Mouse (Mus musculus): ENCODE measurements around the gene Cd99l2. TPM values are rescaled to one million over a fixed set of nuclear protein-coding genes. Genes with fewer than 3 reads are reported as not detected.

The Cd99l2 gene
- polyA plus RNA-seq, 1 experiment from 2014 or later, result 23.6 TPM

DNA sequence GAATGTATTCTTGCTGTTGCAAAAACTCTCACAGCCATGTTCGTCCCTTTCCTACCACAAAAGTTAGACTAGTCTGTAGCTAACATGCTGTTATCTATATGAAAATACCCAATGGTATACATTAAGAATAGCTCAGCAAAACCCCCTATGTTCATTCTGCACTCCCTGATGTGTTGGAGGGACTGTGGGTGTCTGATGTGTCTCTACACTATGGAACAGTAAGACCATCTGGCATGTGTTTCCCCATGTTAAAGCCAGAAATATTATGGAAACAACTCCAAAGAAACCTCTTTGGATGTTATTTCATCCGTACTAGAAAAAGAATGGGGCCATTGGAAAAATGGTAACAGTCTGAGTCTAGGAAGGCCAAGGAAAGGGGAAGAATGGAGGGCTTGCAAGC, 57.1 kb downstream of the Cd99l2 start:
- no peaks in the 10 kb centered on the region for H3K4me1 ChIP-seq (ENCODE audit: insufficient read depth)
- H3K4me3 ChIP-seq (ENCODE audit: low read depth, low read length), result no peak overlapping the region
- H3K9me3 ChIP-seq (ENCODE audit: low read depth, low read length), result no peaks in the 10 kb centered on the region
- 96% methylated on average over 2 of the region's 2 CpGs for WGBS
- H3K27me3 ChIP-seq (ENCODE audit: insufficient read depth, low read length), result no peaks in the 10 kb centered on the region
- H3K27ac ChIP-seq (ENCODE audit: low read depth), result no peak overlapping the region
- no peak for ATAC-seq (ENCODE audit: insufficient read depth)
- TF ChIP-seq CTCF (IDR thresholded peaks at IDR 0.05; ENCODE audit: low read depth), result no peak
- H3K9ac ChIP-seq, result no peak overlapping the region
- DNase-seq, result no peak
- 0 out of 2 replicates have a peak, but pooled peaks cover 2% of the 10 kb centered on the region for H3K36me3 ChIP-seq (ENCODE audit: insufficient read depth)
- no peak overlapping the region for H3K4me2 ChIP-seq

DNA sequence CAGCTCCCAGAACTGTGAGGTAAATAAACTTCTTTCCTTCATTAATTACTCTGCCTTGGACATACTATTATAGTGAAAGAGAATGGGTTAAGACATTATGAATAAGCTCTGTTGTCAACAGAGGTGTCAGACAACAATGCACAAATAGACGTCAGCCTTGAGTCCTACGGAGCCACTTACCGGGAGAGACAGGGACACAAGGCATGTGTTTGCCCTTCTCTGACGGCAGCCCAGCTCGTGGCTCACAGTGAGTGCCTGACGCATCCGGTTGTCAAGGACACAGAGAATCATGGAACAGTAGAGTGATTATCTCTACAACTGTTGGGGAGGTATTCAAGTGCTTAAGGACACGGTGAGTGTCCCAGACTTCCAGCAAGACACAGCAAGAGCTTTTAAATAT, 57.8 kb downstream of the Cd99l2 start:
- H3K4me2 ChIP-seq, result no peak overlapping the region
- no peaks in the 10 kb centered on the region for H3K27me3 ChIP-seq (ENCODE audit: insufficient read depth, low read length)
- H3K4me3 ChIP-seq (ENCODE audit: low read depth, low read length), result no peak overlapping the region
- no peaks in the 10 kb centered on the region for H3K9me3 ChIP-seq (ENCODE audit: low read depth, low read length)
- no peak for TF ChIP-seq CTCF (IDR thresholded peaks at IDR 0.05; ENCODE audit: low read depth)
- ATAC-seq (ENCODE audit: insufficient read depth), result no peak
- no peak overlapping the region for H3K27ac ChIP-seq (ENCODE audit: low read depth)
- DNase-seq, result no peak
- WGBS, result 65% methylated on average over 8 of the region's 8 CpGs
- no peaks in the 10 kb centered on the region for H3K4me1 ChIP-seq (ENCODE audit: insufficient read depth)
- H3K9ac ChIP-seq, result no peak overlapping the region
- 0 out of 2 replicates have a peak, but pooled peaks cover 2% of the 10 kb centered on the region for H3K36me3 ChIP-seq (ENCODE audit: insufficient read depth)

DNA sequence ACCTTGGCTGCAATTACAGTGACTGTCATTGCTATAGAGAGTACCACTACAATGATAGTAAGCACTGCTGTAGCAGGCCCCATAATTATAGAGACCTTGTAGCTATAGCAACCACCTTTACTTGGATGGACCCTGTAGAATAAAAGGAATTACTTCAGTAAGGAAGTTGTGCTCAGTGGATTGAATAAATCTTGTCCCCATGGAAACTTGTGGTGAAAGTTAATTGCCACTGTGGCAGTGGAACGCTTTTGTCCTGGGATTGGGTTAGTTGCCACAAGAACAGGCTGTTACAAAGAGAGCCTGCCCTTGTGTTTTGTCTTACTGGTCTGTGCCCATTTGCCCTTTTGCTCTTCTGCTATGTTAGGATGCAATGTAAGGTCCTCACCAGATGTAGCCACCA, 58.2 kb downstream of the Cd99l2 start:
- TF ChIP-seq CTCF (IDR thresholded peaks at IDR 0.05; ENCODE audit: low read depth), result no peak
- DNase-seq (no peak), ATAC-seq (ENCODE audit: insufficient read depth) (no peak)
- no peaks in the 10 kb centered on the region for H3K4me1 ChIP-seq (ENCODE audit: insufficient read depth)
- H3K27ac ChIP-seq (ENCODE audit: low read depth), result no peak overlapping the region
- H3K9ac ChIP-seq, result no peak overlapping the region
- H3K9me3 ChIP-seq (ENCODE audit: low read depth, low read length), result no peaks in the 10 kb centered on the region
- H3K27me3 ChIP-seq (ENCODE audit: insufficient read depth, low read length), result no peaks in the 10 kb centered on the region
- H3K4me3 ChIP-seq (ENCODE audit: low read depth, low read length), result no peak overlapping the region
- 0 out of 2 replicates have a peak, but pooled peaks cover 2% of the 10 kb centered on the region for H3K36me3 ChIP-seq (ENCODE audit: insufficient read depth)
- 100% methylated on average over 1 of the region's 1 CpGs for WGBS
- no peak overlapping the region for H3K4me2 ChIP-seq

DNA sequence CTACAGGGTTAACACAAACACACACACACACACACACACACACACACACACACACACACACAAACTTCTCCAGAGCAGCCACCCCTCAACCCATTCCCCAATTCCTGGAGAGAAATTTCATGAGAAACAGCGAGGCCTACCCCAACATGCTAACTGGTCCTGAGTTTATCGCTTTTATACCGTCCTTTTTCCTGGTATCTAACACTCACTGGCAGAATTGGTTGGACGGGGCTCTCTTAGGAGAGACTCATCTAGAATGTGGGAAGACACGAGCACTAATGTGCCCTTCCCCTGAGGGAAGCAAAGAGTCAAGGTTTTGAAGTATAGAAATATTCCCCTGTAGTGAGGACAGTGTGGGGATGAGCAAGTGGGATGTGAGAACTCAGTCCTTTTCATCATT, 61.7 kb downstream of the Cd99l2 start:
- Histone ChIP-seq H3K4me3 (ENCODE audit: low read depth, low read length) (no peak overlapping the region), H3K4me2 (no peak overlapping the region), H3K9ac (no peak overlapping the region), H3K9me3 (ENCODE audit: low read depth, low read length) (no peaks in the 10 kb centered on the region), H3K4me1 (ENCODE audit: insufficient read depth) (no peaks in the 10 kb centered on the region), H3K36me3 (ENCODE audit: insufficient read depth) (no peaks in the 10 kb centered on the region), H3K27me3 (ENCODE audit: insufficient read depth, low read length) (no peaks in the 10 kb centered on the region), H3K27ac (ENCODE audit: low read depth) (no peak overlapping the region)
- DNase-seq (no peak), ATAC-seq (ENCODE audit: insufficient read depth) (no peak)
- no peak for TF ChIP-seq CTCF (IDR thresholded peaks at IDR 0.05; ENCODE audit: low read depth)
- 85% methylated on average over 5 of the region's 5 CpGs for WGBS

DNA sequence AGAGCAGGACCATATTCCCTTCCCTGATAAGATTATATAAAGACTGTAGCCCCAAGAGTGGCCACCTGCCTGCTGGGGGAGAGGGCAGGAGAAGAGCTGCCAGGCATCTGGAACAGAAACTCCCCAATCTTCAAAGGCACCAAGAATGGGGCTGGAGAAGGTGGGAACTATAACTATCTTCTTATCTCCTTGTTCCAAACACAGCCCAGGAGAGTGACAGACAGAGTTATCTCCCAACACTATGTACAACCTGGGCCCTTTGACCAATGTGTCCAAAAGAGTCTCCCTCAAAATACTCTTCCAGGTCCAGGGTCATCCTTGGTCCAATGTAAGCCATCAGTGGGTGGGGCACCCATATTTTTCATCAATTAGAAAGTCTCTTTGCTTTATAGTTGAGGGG, 65.2 kb downstream of the Cd99l2 start:
- TF ChIP-seq CTCF (IDR thresholded peaks at IDR 0.05; ENCODE audit: low read depth), result no peak
- ATAC-seq (ENCODE audit: insufficient read depth) (no peak), DNase-seq (no peak)
- Histone ChIP-seq H3K9ac (no peak overlapping the region), H3K4me1 (ENCODE audit: insufficient read depth) (no peaks in the 10 kb centered on the region), H3K4me3 (ENCODE audit: low read depth, low read length) (no peak overlapping the region), H3K27me3 (ENCODE audit: insufficient read depth, low read length) (no peaks in the 10 kb centered on the region), H3K4me2 (no peak overlapping the region), H3K27ac (ENCODE audit: low read depth) (no peak overlapping the region), H3K9me3 (ENCODE audit: low read depth, low read length) (no peaks in the 10 kb centered on the region), H3K36me3 (ENCODE audit: insufficient read depth) (no peaks in the 10 kb centered on the region; the same call in 1 of the 2 replicates)

DNA sequence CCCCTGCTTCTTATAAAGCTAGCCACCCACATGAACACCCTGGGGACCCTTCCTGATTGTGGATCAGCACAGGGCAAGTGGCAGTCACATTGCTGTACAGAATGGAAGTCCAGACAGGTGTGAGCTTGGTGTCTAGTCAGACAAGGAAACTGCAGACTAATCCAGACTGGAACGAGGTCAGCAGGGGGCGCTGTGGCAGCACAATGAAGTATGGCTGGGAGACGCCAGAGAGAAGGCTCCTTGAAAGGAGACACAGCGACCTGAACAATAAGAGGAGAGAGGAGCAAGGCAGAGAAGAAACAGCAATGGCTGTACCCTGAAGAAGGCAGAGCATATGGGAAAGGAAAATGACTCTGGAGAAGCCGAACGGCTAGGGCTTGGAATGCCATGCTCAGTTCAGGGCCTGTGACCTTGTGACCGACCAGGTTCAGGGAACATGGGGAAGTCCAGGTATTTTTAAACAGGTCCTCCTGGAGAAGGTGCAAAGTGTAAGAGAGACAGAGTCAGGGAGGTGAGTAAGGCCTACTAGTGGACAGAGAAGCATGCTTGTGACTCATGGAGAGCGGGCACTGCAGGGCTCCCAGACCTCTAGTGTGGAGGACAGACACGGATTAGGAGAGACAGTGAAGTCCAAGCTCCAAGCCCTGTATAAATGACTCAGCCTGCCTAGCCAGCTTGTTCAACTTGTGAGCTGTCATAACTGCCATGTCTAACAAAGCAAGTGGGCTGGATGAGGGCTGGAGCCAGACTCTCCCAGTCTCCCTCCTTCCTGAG, 66.7 kb downstream of the Cd99l2 start:
- peak; percentile 79 for TF ChIP-seq CTCF (IDR thresholded peaks at IDR 0.05; ENCODE audit: low read depth)
- Histone ChIP-seq H3K27me3 (ENCODE audit: insufficient read depth, low read length) (no peaks in the 10 kb centered on the region), H3K27ac (ENCODE audit: low read depth) (no peak overlapping the region), H3K9me3 (ENCODE audit: low read depth, low read length) (no peaks in the 10 kb centered on the region), H3K36me3 (ENCODE audit: insufficient read depth) (no peaks in the 10 kb centered on the region; the same call in 1 of the 2 replicates), H3K4me2 (no peak overlapping the region), H3K4me1 (ENCODE audit: insufficient read depth) (no peaks in the 10 kb centered on the region), H3K4me3 (ENCODE audit: low read depth, low read length) (no peak overlapping the region), H3K9ac (no peak overlapping the region)
- DNase-seq (peak; percentile 83), ATAC-seq (ENCODE audit: insufficient read depth) (peak; percentile 54; the same call in 1 of the 2 replicates)
- 40% methylated on average over 9 of the region's 9 CpGs for whole genome bisulfite sequencing

DNA sequence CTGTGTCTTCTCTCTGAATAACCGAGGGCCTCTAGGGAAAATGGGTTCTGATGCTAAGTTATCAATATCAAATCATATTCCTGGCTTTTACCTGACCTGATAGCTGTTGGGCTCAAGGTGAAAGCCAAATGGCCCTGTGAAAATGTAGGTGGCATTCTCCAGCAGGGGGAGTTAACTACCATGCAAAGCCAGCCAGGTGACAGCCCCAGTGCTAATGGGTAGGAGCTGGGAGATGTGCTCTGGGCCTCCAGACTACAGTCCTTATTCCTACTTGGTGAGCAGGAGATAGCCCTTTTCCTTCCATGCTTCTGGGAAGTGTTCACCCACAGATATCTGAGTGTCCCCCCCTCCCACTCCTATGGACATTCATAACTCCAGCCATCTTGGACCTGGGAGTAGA, 67.8 kb downstream of the Cd99l2 start:
- H3K27me3 ChIP-seq (ENCODE audit: insufficient read depth, low read length), result no peaks in the 10 kb centered on the region
- TF ChIP-seq CTCF (IDR thresholded peaks at IDR 0.05; ENCODE audit: low read depth), result peak; percentile 19; the same call in 1 of the 2 replicates
- DNase-seq (peak; percentile 5), ATAC-seq (ENCODE audit: insufficient read depth) (no peak)
- no peaks in the 10 kb centered on the region for H3K4me1 ChIP-seq (ENCODE audit: insufficient read depth)
- H3K4me3 ChIP-seq (ENCODE audit: low read depth, low read length), result no peak overlapping the region
- H3K4me2 ChIP-seq, result no peak overlapping the region
- no peak overlapping the region for H3K9ac ChIP-seq
- H3K27ac ChIP-seq (ENCODE audit: low read depth), result no peak overlapping the region
- no peaks in the 10 kb centered on the region for H3K9me3 ChIP-seq (ENCODE audit: low read depth, low read length)
- WGBS, result 72% methylated on average over 1 of the region's 1 CpGs
- H3K36me3 ChIP-seq (ENCODE audit: insufficient read depth), result no peaks in the 10 kb centered on the region; the same call in 1 of the 2 replicates
